Mouse (Mus musculus): Measurements from ENCODE around the gene Nol10. TPM values are rescaled to one million over a fixed set of nuclear protein-coding genes. Genes with fewer than 3 reads are reported as not detected.

The Nol10 gene
- polyA plus RNA-seq, 1 experiment = 3.3 TPM

DNA sequence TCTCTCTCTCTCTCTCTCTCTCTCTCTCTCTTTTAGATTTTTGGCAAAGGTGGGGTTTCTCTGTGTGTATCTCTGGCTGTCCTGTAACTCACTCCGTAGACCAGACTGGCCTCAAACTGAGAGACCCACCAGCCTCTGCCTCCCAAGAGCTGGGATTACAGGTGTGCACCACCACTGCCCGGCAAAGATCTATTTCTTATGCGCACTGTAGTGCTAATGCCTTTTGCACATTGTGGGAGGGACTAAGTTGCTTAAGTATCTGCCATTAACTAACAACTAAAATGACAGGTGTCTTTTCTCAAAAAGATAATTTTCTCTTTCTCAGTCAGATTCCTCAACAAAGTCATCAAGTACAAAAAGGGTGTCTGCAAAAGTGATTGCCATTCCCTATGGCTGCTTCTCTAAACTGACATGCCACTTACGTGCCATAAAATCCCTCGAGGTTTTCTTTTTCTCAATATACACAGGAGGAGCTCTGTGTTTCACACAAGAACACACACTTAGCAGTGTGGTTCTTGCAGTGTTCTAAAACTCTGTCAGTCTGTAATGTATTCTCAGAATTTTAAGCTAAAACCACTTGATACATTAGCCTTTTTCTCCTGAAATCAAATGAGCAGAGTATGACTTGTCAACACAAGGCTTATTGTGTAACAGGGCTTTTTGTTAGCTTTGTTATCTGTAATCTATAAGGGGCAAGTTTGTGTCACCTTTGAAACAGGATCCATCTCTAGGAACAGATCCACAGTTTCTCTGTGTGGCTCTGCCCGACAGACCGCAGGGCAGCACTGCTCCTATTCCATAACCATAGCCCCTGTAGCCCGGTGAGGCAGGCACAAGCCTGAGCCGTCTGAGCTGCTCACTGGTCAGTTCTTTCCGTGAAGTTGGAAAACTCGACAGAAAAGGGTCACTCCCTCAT lies 77.3 kb downstream of the Nol10 start:
- Histone ChIP-seq H3K9me3 (no peaks in the 10 kb centered on the region), H3K36me3 (replicated peaks; ENCODE audit: low read length) (peaks cover 91% of the 10 kb centered on the region), H3K4me3 (replicated peaks) (no peak overlapping the region), H3K4me1 (no peaks in the 10 kb centered on the region), H3K27me3 (replicated peaks) (no peaks in the 10 kb centered on the region)
- TF ChIP-seq GATA1 (IDR thresholded peaks at IDR 0.05; ENCODE audit: borderline replicate concordance, low read length) = no peak
- no peak for TF ChIP-seq FLI1 (IDR thresholded peaks at IDR 0.05; ENCODE audit: low read length)

DNA sequence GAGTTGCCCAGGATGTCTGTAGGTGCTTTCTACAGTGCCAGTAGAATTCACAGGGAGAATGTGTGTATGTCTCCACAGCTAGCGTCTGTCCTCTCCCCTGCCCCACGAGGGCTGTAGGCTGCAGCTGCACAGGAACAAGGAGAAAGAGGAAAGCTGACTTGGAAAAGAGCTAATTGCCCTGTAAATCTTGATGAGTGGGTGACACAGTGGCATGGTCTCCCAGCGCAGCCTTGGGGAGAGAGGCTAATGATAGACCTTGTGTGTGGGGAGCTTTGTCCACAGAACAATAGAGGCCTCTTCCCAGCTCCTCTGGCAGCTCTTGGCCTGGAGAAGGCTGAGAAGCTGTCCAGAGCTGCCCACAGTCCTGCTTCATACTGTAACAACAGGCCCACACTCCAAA lies 78.5 kb downstream of the Nol10 start:
- TF ChIP-seq GATA1 (IDR thresholded peaks at IDR 0.05; ENCODE audit: borderline replicate concordance, low read length) = no peak
- no peak for TF ChIP-seq FLI1 (IDR thresholded peaks at IDR 0.05; ENCODE audit: low read length)
- H3K4me3 ChIP-seq (replicated peaks) = no peak overlapping the region
- H3K27me3 ChIP-seq (replicated peaks) = no peaks in the 10 kb centered on the region
- no peaks in the 10 kb centered on the region for H3K9me3 ChIP-seq
- H3K36me3 ChIP-seq (replicated peaks; ENCODE audit: low read length) = peaks cover 91% of the 10 kb centered on the region
- peaks cover 3% of the 10 kb centered on the region; the same call in 1 of the 2 replicates for H3K4me1 ChIP-seq

- Histone ChIP-seq H3K4me3 (replicated peaks) (no peak overlapping the region), H3K4me1 (peaks cover 6% of the 10 kb centered on the region; the same call in 1 of the 2 replicates), H3K27me3 (replicated peaks) (no peaks in the 10 kb centered on the region), H3K36me3 (replicated peaks; ENCODE audit: low read length) (peaks cover 66% of the 10 kb centered on the region), H3K9me3 (no peaks in the 10 kb centered on the region)
- TF ChIP-seq GATA1 (IDR thresholded peaks at IDR 0.05; ENCODE audit: borderline replicate concordance, low read length) (no peak), FLI1 (IDR thresholded peaks at IDR 0.05; ENCODE audit: low read length) (no peak)
These were observed 82.3 kb downstream of the Nol10 start for GRCm38 (mm10) chr12:17430578-17430977.

GRCm38 (mm10) chr12:17431166-17431565 lies 82.9 kb downstream of the Nol10 start:
- H3K9me3 ChIP-seq = no peaks in the 10 kb centered on the region
- H3K27me3 ChIP-seq (replicated peaks) = no peaks in the 10 kb centered on the region
- peaks cover 6% of the 10 kb centered on the region; the same call in 1 of the 2 replicates for H3K4me1 ChIP-seq
- H3K36me3 ChIP-seq (replicated peaks; ENCODE audit: low read length) = peaks cover 60% of the 10 kb centered on the region
- no peak overlapping the region for H3K4me3 ChIP-seq (replicated peaks)
- TF ChIP-seq GATA1 (IDR thresholded peaks at IDR 0.05; ENCODE audit: borderline replicate concordance, low read length) (no peak), FLI1 (IDR thresholded peaks at IDR 0.05; ENCODE audit: low read length) (no peak)

DNA sequence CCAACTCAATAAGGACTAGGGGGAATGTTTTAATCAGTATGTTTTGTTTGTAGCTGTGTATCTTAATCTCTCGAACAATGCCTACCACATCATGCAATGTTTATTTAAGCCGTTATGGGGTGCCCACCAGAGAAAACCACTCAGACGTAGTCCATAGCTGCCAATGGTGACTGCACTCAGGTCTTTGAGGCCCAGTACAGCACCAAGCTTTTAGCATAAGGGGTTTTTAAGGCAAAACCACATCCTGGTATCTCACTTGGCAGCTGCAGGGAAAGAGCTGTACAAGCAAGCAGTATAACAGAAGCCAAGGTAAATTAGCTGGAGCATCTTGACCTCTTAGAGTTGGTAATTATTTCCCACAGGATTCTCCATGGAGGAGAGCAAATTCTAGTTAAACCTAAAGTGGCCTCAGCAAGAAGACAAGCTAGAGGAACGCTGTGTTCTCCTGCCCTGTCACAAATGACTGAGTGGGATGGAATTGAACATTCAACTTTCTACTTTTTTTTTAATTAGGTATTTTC lies 83.6 kb downstream of the Nol10 start:
- no peak for TF ChIP-seq GATA1 (IDR thresholded peaks at IDR 0.05; ENCODE audit: borderline replicate concordance, low read length)
- H3K27me3 ChIP-seq (replicated peaks) = no peaks in the 10 kb centered on the region
- peaks cover 54% of the 10 kb centered on the region for H3K36me3 ChIP-seq (replicated peaks; ENCODE audit: low read length)
- H3K4me3 ChIP-seq (replicated peaks) = no peak overlapping the region
- H3K4me1 ChIP-seq = peaks cover 6% of the 10 kb centered on the region
- no peaks in the 10 kb centered on the region for H3K9me3 ChIP-seq

DNA sequence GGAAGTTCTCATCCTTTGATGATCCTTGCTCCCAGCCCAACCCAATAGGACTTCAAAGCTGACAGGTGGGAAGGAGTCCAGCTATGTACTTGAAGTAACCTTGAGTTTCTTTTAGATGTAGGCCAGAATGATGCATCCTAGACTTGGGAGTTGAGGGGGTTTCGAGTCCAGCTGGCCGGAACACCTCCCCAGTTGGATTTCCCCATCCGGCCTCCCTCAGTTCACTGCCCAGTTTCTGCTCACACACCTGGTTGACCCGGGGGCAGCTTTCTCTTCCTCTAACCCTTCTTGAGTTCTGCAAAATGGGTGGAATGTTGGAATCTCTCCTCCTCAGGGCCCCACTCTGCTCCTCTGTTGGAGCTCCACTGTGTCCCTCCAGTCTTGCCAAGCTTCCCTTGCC lies 85.5 kb downstream of the Nol10 start:
- peaks cover 11% of the 10 kb centered on the region for H3K4me1 ChIP-seq
- H3K36me3 ChIP-seq (replicated peaks; ENCODE audit: low read length) = peaks cover 37% of the 10 kb centered on the region
- no peak for TF ChIP-seq GATA1 (IDR thresholded peaks at IDR 0.05; ENCODE audit: borderline replicate concordance, low read length)
- TF ChIP-seq FLI1 (IDR thresholded peaks at IDR 0.05; ENCODE audit: low read length) = no peak
- H3K27me3 ChIP-seq (replicated peaks) = no peaks in the 10 kb centered on the region
- H3K9me3 ChIP-seq = no peaks in the 10 kb centered on the region
- no peak overlapping the region for H3K4me3 ChIP-seq (replicated peaks)

DNA sequence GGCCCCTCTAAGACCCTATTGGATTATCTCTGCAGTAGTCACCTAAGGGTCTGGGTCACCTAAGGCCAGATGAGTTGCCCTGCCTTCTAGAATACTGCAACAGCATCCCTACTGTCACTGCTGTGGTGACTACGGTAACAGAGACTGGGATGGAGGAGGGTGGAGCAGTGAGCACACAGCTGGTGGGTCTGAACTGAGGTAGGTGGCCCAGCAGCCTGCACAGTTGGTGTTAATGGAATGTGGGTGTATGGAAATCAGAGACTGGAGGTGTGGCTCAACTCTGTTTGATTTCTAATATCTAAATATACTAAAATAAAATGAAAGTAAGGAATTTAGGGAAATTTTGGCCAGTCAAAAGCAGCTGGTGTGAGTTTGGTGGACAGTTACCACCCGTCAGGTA lies 88.2 kb downstream of the Nol10 start:
- Histone ChIP-seq H3K36me3 (replicated peaks; ENCODE audit: low read length) (peaks cover 11% of the 10 kb centered on the region), H3K9me3 (no peaks in the 10 kb centered on the region), H3K4me1 (peaks cover 36% of the 10 kb centered on the region), H3K27me3 (replicated peaks) (no peaks in the 10 kb centered on the region), H3K4me3 (replicated peaks) (no peak overlapping the region)
- TF ChIP-seq GATA1 (IDR thresholded peaks at IDR 0.05; ENCODE audit: borderline replicate concordance, low read length) (no peak), FLI1 (IDR thresholded peaks at IDR 0.05; ENCODE audit: low read length) (no peak)

DNA sequence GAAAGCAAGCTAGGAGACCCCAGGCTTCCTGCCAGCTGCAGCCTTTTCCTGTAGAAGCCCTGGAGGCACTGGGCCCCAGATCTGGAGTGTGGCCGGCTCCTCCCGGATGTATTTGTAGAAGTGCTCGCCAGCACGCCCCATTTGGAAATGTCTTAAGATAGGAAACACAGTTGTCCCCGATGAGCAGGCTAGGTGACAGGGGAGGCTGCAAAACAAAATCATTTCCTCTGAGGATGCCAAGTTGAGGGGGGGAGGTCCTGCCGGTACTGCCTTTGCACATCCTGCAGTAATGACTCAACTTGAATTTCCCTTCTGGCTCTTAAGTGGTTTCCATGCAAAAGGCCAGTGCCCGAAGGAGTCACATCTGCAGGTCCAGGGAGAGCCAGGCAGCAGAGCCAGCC lies 92.0 kb downstream of the Nol10 start:
- H3K9me3 ChIP-seq = no peaks in the 10 kb centered on the region
- peak overlapping the region; percentile 59 for H3K4me3 ChIP-seq (replicated peaks)
- H3K27me3 ChIP-seq (replicated peaks) = no peaks in the 10 kb centered on the region
- peaks cover 40% of the 10 kb centered on the region for H3K4me1 ChIP-seq
- TF ChIP-seq FLI1 (IDR thresholded peaks at IDR 0.05; ENCODE audit: low read length) (no peak), GATA1 (IDR thresholded peaks at IDR 0.05; ENCODE audit: borderline replicate concordance, low read length) (no peak)
- H3K36me3 ChIP-seq (replicated peaks; ENCODE audit: low read length) = no peaks in the 10 kb centered on the region

- no peak for TF ChIP-seq GATA1 (IDR thresholded peaks at IDR 0.05; ENCODE audit: borderline replicate concordance, low read length)
- TF ChIP-seq FLI1 (IDR thresholded peaks at IDR 0.05; ENCODE audit: low read length) = no peak
These were observed 93.2 kb downstream of the Nol10 start for GRCm38 (mm10) chr12:17441495-17441894.

GRCm38 (mm10) chr12:17444406-17444805 lies 96.1 kb downstream of the Nol10 start:
- Histone ChIP-seq H3K4me3 (replicated peaks) (no peak overlapping the region), H3K27me3 (replicated peaks) (no peaks in the 10 kb centered on the region), H3K9me3 (no peaks in the 10 kb centered on the region), H3K4me1 (peaks cover 38% of the 10 kb centered on the region), H3K36me3 (replicated peaks; ENCODE audit: low read length) (no peaks in the 10 kb centered on the region)
- TF ChIP-seq GATA1 (IDR thresholded peaks at IDR 0.05; ENCODE audit: borderline replicate concordance, low read length) = no peak
- TF ChIP-seq FLI1 (IDR thresholded peaks at IDR 0.05; ENCODE audit: low read length) = no peak

More at GRCm38 (mm10) chr12:17441495-17441894, 93.2 kb downstream of the Nol10 start:
- Histone ChIP-seq H3K27me3 (replicated peaks) (no peaks in the 10 kb centered on the region), H3K9me3 (no peaks in the 10 kb centered on the region), H3K4me1 (peaks cover 40% of the 10 kb centered on the region), H3K4me3 (replicated peaks) (peak overlapping the region; percentile 38), H3K36me3 (replicated peaks; ENCODE audit: low read length) (no peaks in the 10 kb centered on the region)

Data from megakaryocyte, embryonic 14.5 days (primary cell).